Mouse (Mus musculus) urinary bladder, adult 18-20 months (tissue): Measurements from ENCODE around the gene Ube2e3.

Experiments used
- DNase-seq, 2 experiments: peaks; one replicate each; pipeline ENCODE4 v3.0.0; 2022; ENCODE audit warnings: low spot score in 2 of 2, mixed read lengths in 2 of 2

Gene Ube2e3

DNA sequence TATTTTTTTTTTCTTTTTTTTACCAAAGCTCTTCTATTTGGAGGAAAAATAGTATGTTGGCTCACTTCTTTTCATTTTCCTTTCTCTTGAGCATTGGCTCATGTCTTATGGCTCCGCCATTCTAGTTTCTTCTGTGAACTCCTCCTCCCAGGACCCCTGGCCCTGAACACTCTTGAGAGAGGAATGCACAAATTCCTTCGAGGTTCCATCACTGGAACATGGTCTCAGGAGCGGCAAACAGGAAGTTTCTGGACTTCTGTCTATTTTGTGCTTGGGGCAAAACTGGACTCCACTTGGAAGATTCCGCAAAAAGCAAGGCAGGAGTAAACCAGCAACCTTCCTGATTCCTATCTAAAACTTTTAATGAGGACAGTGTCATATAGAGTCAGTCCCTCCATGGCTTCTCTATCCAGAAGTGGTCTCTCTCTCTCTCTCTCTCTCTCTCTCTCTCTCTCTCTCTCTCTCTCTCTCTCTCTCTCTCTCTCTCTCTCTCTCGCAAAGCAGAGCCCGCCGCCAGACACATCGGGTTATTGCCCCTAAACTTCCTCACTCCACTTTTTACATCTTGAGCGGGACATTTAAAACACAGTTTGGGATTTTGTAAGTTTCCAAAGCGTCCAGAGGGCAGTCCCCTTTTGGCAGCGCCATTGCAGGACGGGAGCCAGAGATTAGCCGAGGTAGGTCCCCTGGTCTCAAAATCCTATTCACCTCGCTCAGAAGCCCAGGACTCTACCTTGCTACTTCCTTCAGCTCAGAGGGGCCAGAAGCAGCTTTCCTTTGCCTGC lies at the start of gene Ube2e3:
Ube2e3 (plus strand) TSS at position 399 of the 785 bp plus-strand sequence.
- DNase-seq = no peak

DNA sequence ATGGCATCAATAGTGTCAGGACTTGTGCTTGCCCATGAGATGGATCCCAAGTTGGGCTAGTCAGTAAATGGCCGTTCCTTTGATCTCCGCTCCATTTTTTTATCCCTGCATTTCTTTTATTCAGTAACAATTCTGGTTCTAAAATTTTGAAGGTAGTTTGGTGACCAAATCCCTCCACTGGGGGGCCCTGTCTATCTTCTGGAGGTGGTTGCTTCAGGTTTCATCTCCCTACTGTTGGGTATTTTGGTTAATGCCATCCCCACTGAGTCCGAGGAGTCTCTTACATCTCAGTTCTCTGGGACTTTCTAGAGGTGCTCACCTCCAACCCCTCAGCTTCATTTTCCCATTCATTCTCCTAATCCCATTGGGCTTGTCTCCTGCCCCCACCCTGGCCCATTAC lies 38.0 kb upstream of the Ube2e3 start:
- no peak for DNase-seq

DNA sequence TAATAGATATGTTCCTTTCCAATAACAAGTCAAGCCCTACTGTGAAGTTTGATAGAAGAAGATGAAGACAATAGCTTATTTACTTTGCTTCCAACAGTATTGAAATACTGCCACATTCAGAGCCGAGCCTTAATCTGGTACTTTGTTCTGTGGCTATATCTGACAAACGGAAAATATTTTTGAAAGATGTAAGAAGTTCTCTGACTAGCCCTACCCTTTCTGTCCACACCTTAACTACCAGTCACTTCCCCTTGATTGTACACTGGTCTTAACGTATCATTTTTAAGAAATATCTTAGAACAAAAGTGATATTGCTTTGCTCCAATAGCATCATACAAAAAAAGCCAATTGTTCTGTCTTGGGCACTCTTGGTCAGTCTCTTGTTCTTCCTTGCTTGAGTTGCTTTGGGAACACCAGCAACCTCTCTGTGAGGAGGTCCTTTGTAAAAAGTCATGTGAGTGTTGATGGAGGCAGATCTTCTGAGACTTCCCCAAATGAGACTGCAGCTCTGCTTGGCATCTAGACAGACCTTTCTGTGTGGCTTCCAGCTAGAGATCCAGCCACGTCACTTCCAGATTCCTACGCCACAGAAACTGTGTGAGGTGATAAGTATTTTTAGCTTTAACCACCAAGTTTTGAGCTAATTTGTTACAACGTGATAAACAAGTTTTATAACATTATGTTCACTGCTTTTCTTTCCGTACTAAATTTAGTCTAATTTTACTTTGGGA lies 26.3 kb upstream of the Ube2e3 start:
- DNase-seq = no peak

DNA sequence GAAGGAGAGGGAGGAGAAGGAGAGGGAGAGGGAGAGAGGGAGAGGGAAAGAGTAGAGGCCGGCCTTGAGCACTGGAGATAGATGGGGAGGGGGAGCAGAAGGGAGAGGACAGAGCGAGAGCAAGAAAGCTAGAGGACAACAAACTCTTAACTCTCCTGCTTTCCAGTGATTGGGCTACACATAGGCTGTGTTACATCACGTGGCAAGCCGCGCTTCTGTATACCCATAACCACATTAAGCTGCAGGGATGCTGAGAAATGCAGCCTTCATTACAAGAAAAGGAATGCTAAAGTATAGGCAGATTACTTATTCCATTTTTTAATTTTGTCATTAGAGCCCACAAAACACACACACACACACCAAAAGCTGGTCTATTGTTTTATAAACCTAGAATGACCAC lies 23.6 kb upstream of the Ube2e3 start:
- no peak for DNase-seq

DNA sequence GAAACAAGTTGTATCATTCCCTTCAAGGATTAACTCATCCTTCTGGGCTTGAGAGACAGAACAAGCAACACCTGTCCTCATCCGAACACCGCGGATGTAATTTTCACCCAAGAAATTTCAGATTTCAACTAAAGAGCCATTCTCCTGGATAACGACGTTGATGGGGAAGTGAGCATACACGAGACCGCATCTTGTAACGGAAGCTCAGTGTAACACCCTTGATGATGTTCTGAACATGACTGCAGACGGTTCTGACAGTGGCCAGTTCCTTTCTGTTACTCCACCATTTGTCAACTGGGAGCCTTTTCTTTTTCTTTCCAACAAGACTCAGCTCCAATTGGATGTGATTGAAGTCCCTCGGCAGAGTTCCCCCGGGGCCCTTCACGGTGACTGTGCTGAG lies 22.6 kb upstream of the Ube2e3 start:
- no peak for DNase-seq

DNA sequence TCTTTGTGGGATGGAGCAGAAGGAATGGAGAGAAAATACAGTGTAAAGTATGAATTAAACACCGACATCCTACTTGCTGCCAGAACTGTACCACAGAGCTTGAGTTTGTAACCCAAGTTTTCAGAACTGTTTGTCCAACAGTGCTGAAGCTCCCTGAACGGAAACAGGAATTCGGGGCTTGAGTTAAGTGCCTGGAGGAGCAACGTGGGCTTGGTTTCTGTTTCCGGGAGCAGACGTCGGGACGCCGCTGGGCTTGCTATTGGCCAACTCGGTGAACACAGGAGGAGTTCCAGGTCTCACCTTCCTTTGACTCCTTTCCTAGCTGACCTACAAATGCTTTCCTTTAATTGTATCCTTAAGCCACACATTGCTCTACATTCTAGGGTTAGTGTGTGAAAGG lies 22.2 kb upstream of the Ube2e3 start:
- DNase-seq = no peak

DNA sequence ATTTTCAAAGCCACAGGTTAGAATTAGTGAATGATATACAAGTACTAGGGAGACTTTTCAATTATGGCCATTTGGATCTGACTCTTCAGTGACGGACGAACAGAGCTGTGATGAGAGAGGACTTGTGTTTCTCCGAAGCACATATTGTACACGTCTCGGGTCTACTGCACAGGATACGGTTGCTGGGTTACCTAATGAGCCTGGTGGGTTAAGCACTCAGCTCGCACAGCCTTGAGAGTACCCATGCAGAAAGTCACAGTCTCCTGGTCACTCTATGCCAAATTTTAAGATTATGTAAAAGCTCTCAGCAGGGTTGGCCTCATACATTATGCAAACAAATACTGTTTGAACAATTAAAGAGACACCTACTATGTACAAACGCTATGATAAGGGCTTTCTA lies 13.6 kb upstream of the Ube2e3 start:
- DNase-seq = no peak

DNA sequence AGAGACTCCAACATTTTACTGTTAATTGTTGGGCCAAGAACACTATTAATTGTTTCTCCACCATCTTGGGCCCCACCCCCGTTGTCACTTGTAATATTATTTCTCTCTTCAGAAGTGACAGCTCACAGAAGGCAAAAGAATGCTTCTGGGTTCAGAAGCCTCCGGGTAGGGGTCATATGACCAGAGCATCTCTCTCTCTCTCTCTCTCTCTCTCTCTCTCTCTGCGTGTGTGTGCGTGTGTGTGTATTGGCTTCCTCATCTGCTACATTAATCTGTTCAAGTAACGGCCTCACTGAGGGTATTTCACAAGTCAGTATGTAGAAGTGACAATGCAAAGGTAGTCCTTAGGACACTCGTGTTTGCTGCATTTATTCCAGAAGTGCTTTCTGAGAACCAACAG lies 9.3 kb upstream of the Ube2e3 start:
- no peak for DNase-seq

DNA sequence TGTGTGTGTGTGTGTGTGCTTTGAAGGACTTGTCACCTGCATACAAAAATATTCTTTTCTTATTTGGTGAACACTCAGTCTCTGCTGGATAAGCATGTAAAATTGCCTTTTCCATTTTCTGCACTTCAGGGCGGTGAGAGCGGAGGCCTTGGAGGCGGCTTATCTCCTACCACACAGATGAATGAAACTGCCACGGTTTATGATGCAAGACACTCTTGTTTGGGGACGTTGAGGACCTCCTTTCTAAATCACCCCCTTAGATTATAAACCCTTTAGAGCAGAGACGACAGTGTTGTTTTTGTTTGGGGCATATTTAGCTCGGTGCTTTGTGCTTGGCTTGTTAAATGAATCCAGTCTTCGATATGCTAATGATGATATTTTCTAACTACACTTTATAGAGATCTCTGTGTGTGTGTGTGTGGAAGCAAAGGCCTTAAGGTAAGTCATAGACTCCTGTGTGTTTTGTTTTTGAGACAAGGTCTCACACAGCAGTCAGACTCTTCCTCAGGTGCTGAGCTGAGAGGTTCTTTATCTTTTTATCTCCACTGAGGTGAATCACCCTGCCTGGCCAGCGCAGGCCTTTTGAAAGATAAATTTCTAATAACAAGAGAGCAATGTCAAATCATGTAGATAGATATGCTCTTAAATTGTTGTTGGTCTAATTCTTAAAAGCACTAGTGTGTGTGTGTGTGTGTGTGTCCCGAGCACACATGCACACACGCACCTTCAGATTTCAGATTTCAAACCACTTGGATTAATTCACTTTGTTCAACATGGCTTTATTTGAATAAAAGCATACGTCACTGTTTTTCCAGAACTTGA lies 8.4 kb upstream of the Ube2e3 start:
- DNase-seq = no peak

DNA sequence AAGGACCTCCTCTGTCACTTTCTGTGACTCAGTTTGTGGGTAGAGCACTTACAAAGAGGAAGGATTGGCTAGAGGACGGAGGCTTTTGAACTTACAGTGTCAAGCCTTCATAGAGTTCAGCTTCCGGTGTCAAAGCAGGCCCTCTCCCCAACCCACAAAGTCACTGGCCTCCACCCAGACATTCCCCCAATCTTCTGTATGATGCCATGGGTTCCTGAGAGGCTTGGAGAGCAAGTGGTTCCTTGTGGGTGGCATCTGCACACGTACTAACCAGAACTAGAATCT lies 7.9 kb upstream of the Ube2e3 start:
- DNase-seq = no peak

DNA sequence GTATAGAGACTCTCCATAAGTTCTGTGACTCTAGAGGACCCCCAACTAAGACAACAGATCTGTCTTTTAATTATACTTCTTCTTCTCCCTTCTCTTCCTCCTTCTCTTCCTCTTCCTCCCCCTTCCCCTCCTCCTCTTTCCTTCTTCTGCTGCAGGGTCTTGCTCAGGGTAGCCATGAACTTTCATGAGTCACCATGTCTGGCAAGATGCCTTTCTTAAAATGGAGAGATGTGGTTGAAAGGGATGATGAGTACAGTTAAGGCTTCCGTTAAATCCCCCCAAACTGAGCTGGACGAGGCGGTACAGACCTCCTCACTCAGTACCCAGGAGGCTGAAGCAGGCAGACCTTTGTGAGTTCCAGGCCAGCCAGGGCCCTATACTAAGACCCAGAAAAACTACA lies 3.8 kb upstream of the Ube2e3 start:
- DNase-seq = no peak

DNA sequence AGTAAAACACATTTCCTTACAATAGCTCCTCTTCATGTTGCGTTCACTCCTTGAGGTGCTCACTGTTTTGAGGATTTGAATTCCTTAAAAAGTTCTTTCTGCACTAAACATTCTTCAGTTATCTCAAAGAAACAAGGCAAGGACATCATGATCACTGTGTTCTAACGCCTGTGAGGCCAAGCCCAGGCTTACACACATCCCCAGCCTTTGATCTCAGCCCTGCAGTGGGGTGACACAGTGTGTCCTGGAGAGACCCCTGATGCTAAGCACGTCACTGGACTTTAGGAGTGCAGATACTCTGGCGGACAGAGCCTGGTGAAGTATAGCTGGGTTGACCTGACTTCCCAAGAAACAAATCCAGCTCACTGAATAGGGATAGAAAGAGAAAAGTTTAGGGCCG lies 3.1 kb upstream of the Ube2e3 start:
- DNase-seq = no peak

DNA sequence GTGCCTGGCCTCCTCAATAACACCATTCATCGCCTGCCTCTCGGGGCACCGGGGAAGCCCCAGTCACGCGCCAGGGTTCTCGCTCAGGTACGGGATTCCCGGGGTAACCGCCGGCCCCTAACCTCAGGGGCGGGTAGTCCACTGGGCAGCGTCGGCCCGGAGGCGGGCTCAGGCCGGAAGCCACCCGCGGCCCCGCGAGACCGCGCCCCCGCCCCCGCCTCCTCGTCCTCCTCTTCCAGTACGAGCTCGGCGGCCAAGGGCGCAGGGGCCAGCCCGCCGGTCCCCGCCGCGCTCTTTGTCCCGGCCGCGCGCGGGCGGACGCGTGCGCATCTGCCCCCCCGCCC lies 559 bp downstream of the Ube2e3 start:
- peak; percentile 62 to 82 for DNase-seq

DNA sequence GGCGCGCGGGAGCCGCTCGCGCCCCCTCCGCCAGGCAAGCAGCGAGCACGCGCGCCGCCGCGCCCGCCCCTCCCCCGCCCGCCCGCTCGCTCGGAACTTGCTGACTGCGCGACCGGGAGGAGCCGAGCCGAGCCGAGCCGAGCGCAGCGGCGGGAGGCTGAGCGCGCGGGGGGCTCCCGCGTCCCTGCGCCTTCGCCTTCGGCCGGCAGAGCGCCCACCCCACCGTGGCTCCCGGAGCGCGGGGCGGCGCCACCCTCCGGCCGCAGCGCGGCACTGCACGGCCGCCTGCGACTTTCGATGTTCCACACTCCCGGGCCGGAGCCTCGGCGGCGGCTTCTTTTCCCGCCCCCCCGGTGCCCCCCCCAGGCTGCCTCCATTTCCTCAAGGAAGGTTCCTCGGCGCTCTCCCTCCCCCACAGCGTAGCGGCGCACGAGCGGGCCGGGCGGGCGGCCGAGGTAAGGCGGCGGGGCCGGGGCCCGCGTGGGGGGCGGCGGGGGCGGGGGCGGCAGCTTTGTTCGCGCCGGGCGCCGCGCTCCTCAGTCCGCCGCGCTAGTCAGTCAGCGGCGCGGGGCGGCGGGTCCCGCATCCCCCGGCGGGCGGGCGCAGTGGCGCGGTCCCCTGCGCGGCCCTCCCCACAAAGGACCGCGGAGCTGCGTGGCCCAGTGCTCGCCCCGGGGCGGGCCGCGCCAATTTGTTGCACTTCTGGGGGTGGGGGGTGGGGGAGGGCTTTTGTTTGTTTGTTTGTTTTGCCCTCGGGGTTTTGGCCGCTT lies 1.2 kb downstream of the Ube2e3 start:
- peak; percentile 42 to 58 for DNase-seq

DNA sequence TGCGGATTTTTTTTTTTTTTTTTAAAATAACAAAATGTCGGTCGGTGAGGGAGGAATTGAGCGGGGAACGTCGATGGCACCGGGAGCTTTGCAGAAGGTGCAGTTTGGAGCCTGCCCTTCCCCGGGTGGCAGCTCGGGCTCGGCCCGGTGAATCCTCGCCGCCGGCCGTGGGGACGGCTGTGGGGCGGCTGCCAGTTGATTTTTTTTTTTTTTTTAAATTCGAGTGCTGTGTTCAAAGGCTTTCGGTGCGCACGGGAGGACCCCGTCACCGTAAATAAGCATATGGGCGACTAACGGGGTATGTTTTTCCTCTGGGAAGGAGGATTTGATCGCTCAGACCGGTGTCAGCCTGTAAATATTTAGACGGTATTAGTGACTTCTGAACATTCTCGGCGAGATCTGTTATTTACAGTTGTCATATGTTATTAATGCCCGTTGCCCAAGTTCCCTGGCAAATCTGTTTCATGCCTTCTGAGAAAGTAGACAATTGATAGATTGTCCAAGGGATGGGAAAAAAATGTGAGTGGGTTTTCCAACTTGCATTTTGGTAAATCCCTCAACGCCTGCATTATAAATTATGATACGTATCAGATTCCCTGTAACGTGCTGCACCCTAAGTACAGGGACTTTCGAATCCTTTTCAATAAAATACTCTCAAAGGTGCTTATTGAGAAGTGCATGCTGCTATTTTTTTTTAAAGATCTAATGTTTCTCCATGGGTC lies 2.0 kb downstream of the Ube2e3 start:
- peak in 1 of 2 experiments; percentile 35 for DNase-seq

DNA sequence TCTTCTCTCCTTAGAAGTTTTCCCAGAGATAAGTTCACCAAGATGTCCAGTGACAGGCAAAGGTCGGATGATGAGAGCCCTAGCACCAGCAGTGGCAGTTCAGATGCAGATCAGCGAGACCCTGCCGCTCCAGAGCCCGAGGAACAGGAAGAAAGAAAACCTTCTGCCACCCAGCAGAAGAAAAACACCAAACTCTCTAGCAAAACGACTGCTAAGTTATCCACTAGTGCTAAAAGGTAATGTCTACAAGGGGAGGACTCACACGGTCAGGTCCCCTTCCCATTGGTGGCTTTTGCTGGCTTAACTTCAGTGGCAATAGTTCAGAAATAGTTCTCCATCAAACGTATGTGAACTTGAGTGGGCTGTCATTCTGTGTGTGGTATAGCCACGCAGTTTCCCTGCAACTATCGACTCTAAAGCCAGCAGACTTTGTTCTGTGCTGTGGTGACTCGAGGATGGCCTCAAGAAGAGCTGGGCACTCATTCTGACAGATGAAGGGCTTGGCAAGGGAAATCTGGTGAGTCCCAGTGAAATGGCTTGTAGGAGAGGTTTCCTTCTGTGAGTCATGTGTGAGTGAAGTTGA lies 2.6 kb downstream of the Ube2e3 start:
- DNase-seq = no peak

DNA sequence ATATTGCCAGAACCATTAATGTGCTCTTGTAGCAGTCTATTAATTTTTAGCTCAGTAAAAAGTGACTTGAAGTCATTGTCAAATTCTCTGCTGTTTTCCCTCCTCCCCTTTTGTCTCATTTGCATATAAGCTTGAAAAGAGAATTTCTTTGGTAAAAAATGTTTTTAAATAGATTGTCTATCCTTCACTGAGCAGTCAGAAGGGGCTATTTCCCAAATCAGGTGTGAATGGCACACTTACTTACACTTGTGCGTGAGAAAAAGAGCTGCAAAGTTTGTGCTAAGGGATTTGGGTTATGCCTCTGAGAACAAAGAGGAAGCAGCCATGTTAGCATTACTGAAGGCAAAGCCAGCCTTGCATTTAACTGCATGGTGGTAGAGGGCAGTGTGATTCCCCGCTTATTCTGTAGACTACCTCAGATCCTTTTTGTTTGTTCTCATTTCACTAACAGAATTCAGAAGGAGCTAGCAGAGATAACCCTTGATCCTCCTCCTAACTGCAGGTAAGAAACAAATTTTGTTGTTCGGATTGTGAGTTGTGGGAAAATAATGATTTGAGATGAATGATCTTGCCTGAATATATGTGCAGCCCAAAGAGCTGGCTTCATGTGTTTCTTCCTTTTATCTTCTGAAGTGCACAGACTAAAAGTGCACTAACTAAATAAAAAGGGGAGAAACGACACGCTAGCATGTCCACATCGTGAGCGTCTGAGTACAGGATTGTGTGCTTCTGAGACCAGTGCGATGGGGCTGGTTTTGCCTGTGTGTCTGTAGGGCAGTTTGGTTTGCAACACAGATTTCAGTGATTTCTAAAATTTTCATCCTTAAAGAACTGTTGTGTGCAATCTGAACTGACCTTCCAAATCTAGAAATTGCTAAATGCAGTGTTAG lies 4.3 kb downstream of the Ube2e3 start:
- peak in 1 of 2 experiments; percentile 9 for DNase-seq

DNA sequence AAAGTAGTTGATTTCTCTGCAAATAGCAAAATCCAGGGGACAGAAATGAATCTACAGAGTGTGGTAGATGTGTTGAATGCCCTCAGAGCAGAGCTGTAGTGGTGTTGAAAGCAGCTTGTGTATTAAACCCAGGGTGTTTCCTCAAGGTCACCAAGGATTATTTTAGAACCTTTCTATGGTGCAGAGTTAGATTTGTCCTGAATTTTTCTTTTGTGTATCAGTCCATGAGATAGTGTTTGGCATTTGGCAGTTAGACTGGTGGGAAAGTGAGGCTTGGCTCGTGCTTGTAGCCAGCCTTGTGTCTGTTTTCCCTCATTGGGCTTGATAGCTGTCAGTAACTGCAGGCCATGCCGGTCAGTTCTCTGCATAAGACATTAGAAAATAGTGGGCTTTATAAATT lies 6.0 kb downstream of the Ube2e3 start:
- DNase-seq = no peak

DNA sequence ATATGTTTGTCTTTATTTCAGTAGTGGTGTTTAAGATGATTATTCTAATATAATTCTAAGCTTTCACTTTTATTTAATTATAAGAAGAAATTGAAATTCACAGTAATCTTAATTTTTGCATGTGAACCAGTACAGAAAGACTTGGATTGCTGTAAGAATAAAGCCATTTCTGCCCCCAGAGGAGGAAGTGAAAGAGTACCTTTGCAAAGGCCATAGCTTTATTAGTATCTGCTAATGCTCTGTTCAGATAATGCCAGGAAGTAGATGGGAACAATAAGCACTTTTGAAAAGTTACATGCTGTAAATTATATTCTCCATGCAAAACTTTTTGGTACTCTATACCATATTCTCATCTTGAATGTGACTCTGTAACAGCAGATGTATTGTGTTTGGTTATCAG lies 8.1 kb downstream of the Ube2e3 start:
- DNase-seq = no peak

DNA sequence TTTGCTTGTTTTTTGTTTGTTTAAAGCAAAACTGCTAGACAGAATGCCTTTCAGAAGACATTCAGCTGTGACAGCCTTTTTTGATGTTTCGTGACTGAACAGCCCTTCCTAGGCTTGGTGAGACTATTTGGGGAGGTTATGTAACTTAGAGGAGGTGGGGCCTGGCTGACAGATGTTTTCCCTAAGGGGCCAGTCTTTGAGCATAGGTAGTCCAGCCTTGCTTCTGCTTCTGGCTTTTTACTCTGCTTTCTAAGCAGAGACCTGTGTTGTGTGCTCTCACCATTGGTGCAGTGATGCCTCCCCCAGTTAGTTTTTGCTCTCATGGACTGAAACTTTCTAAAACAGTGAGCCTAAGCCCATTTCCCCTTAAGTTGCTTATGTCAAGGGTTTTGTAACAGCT lies 14.1 kb downstream of the Ube2e3 start:
- DNase-seq = no peak
